Comparison of ENCODE assay signal across 9 mouse cellular contexts in the genomic region with DNA sequence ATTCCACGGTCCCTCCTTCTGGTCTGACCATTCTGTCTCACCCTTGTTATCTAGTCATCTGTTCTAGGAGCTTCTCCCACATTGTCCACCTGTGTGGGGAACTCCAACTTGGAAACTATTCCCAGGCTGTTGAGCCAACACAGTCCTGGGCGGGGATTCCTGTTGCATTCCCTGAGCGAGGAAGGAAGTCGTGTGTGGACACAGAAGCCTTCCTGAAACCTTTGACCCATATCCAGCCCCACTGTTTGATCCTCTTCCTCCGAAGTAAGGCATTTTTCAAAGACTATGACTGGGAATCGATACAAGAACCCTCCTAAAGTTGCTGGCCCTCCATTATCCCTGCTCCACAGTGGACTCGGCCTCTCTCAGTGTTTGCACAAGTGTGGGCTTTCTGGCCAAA.
DNase-seq lines count a peak whose midpoint lies in the region; ATAC-seq and TF ChIP-seq lines count a peak whose summit lies in the region.
"Had no signal": no experiment of that assay in that cellular context is flagged by ENCODE, and none has a peak within 500 bp of the region (broad histone marks: within the 10 kb centered on the region; RNA-seq: fewer than 3 reads in every experiment).

No protein-coding gene starts in this region.

- TF ChIP-seq CTCF in E14TG2a.4 (conservative IDR thresholded peaks at IDR 0.05; ENCODE audit: low read length), result no peak
- TF ChIP-seq CTCF in stomach, postnatal 0 days (IDR thresholded peaks at IDR 0.05; ENCODE audit: low read depth), result no peak

- peaks cover 52% of the 10 kb centered on the region for H3K4me1 ChIP-seq in E14TG2a.4 (replicated peaks; ENCODE audit: low read depth, low read length)
- H3K4me1 ChIP-seq in forebrain, embryonic 11.5 days (replicated peaks; ENCODE audit: control insufficient read depth, insufficient read depth, low read length), result peaks cover 7% of the 10 kb centered on the region; the same call in 1 of the 2 replicates
- H3K4me1 ChIP-seq in hindbrain, embryonic 13.5 days (replicated peaks), result peaks cover 20% of the 10 kb centered on the region
- 0 out of 2 replicates have a peak, but pooled peaks cover 8% of the 10 kb centered on the region for H3K4me1 ChIP-seq in liver, embryonic 12.5 days
- H3K4me1 ChIP-seq in stomach, postnatal 0 days (replicated peaks; ENCODE audit: control insufficient read depth, insufficient read depth), result peaks cover 11% of the 10 kb centered on the region

- no peak for DNase-seq in forebrain, embryonic 11.5 days (ENCODE audit: low spot score)
- DNase-seq in stomach, postnatal 0 days (ENCODE audit: low spot score), result peak; percentile 43
- DNase-seq in cerebellum, adult 9-11 months, result no peak
- no peak for DNase-seq in B cell, adult 2 months
- DNase-seq in layer of hippocampus, postnatal 10 days (ENCODE audit: low spot score in 2 of 2), result no peak

- no peak overlapping the region for H3K4me2 ChIP-seq in forebrain, embryonic 11.5 days (ENCODE audit: low read depth, low read length, severe bottlenecking)
- no peak overlapping the region for H3K4me2 ChIP-seq in hindbrain, embryonic 13.5 days
- no peak overlapping the region for H3K4me2 ChIP-seq in liver, embryonic 12.5 days
- H3K4me2 ChIP-seq in stomach, postnatal 0 days (replicated peaks; ENCODE audit: low read depth), result no peak overlapping the region

- H3K36me3 ChIP-seq in E14TG2a.4 (ENCODE audit: insufficient read depth, low read length), result no peaks in the 10 kb centered on the region
- H3K36me3 ChIP-seq in forebrain, embryonic 11.5 days (ENCODE audit: control insufficient read depth, insufficient read depth, low read length), result no peaks in the 10 kb centered on the region
- H3K36me3 ChIP-seq in hindbrain, embryonic 13.5 days, result no peaks in the 10 kb centered on the region
- H3K36me3 ChIP-seq in liver, embryonic 12.5 days, result no peaks in the 10 kb centered on the region
- H3K36me3 ChIP-seq in stomach, postnatal 0 days (ENCODE audit: control insufficient read depth, insufficient read depth, low read length), result no peaks in the 10 kb centered on the region

- peak overlapping the region; percentile 21; the same call in 1 of the 2 replicates for H3K27ac ChIP-seq in forebrain, embryonic 11.5 days (ENCODE audit: low read depth, low read length)
- H3K27ac ChIP-seq in hindbrain, embryonic 13.5 days, result 0 out of 2 replicates have a peak overlapping the region, but pooled peaks have one; percentile 4
- peak overlapping the region; percentile 67 for H3K27ac ChIP-seq in liver, embryonic 12.5 days
- H3K27ac ChIP-seq in stomach, postnatal 0 days (replicated peaks), result peak overlapping the region; percentile 84
- H3K27ac ChIP-seq: liver, embryonic 14.5 days had no signal

- no peaks in the 10 kb centered on the region for H3K27me3 ChIP-seq in E14TG2a.4 (ENCODE audit: insufficient read depth, low read length)
- no peaks in the 10 kb centered on the region for H3K27me3 ChIP-seq in forebrain, embryonic 11.5 days (ENCODE audit: control insufficient read depth, insufficient read depth, low read length)
- H3K27me3 ChIP-seq in hindbrain, embryonic 13.5 days, result no peaks in the 10 kb centered on the region
- no peaks in the 10 kb centered on the region for H3K27me3 ChIP-seq in liver, embryonic 12.5 days (replicated peaks)
- no peaks in the 10 kb centered on the region for H3K27me3 ChIP-seq in stomach, postnatal 0 days (ENCODE audit: control insufficient read depth, insufficient read depth, low read length)

- TF ChIP-seq EP300 in stomach, postnatal 0 days (optimal IDR thresholded peaks at IDR 0.05), result no peak

- ATAC-seq in forebrain, embryonic 11.5 days (replicated peaks; ENCODE audit: low FRiP score), result no peak; the same call in 1 of the 2 replicates
- ATAC-seq in hindbrain, embryonic 13.5 days (ENCODE audit: low FRiP score), result no peak
- ATAC-seq in liver, embryonic 12.5 days, result 0 out of 2 replicates have a peak, but pooled peaks have one; percentile 9
- ATAC-seq in stomach, postnatal 0 days (ENCODE audit: low FRiP score, low TSS enrichment), result peak; percentile 63

- H3K9me3 ChIP-seq in E14TG2a.4 (ENCODE audit: low read length), result no peaks in the 10 kb centered on the region
- no peaks in the 10 kb centered on the region for H3K9me3 ChIP-seq in forebrain, embryonic 11.5 days (ENCODE audit: control insufficient read depth, low read length)
- H3K9me3 ChIP-seq in hindbrain, embryonic 13.5 days, result no peaks in the 10 kb centered on the region
- H3K9me3 ChIP-seq in liver, embryonic 12.5 days (replicated peaks), result no peaks in the 10 kb centered on the region
- H3K9me3 ChIP-seq in stomach, postnatal 0 days (ENCODE audit: control insufficient read depth, low read length), result no peaks in the 10 kb centered on the region

- H3K9ac ChIP-seq in forebrain, embryonic 11.5 days (ENCODE audit: low read length), result no peak overlapping the region
- H3K9ac ChIP-seq in hindbrain, embryonic 13.5 days, result no peak overlapping the region
- no peak overlapping the region for H3K9ac ChIP-seq in liver, embryonic 12.5 days
- H3K9ac ChIP-seq in stomach, postnatal 0 days (ENCODE audit: low read length), result no peak overlapping the region
- H3K9ac ChIP-seq: liver, embryonic 14.5 days had no signal

- peak overlapping the region; percentile 21; the same call in 1 of the 2 replicates for H3K4me3 ChIP-seq in E14TG2a.4 (replicated peaks; ENCODE audit: low read length)
- no peak overlapping the region for H3K4me3 ChIP-seq in forebrain, embryonic 11.5 days (ENCODE audit: low read depth, low read length)
- H3K4me3 ChIP-seq in hindbrain, embryonic 13.5 days, result no peak overlapping the region
- H3K4me3 ChIP-seq in liver, embryonic 12.5 days, result no peak overlapping the region
- no peak overlapping the region for H3K4me3 ChIP-seq in stomach, postnatal 0 days (ENCODE audit: low read depth, low read length)

- WGBS in forebrain, embryonic 11.5 days, result 71% methylated on average over 7 of the region's 7 CpGs
- 60% methylated on average over 7 of the region's 7 CpGs for WGBS in hindbrain, embryonic 13.5 days
- WGBS in liver, embryonic 12.5 days (ENCODE audit: insufficient replicate concordance), result 31% methylated on average over 7 of the region's 7 CpGs
- WGBS in stomach, postnatal 0 days, result 30% methylated on average over 7 of the region's 7 CpGs

Comparison
In these comparisons a context has a peak if more than half of its experiments do, and no peak if none do; other contexts are left out.
1. ATAC-seq: peak in liver, embryonic 12.5 days (single experiment) and stomach, postnatal 0 days (single experiment); none in forebrain, embryonic 11.5 days (single experiment) and hindbrain, embryonic 13.5 days (single experiment).
2. H3K27ac ChIP-seq: peak in every context shown above with its lines; median percentile 84 in stomach, postnatal 0 days; 67 in liver, embryonic 12.5 days; 21 in forebrain, embryonic 11.5 days; 4 in hindbrain, embryonic 13.5 days.